Mouse (Mus musculus): ENCODE results near the gene Arhgap6. TPM values are rescaled to one million over a fixed set of nuclear protein-coding genes. Genes with fewer than 3 reads are reported as not detected.
A peak's percentile ranks its signal among the peaks of the same experiment; 100 is the strongest.

The Arhgap6 gene
- polyA plus RNA-seq, 1 experiment, result 3.0 TPM

GRCm38 (mm10) chrX:169065922-169066321 is 271.0 kb downstream of the Arhgap6 start:
- Histone ChIP-seq H3K27ac (ENCODE audit: insufficient read depth, low read length) (no peak overlapping the region), H3K27me3 (ENCODE audit: control insufficient read depth, insufficient read depth, low read length) (no peaks in the 10 kb centered on the region), H3K4me3 (ENCODE audit: extremely low read depth, insufficient read depth, insufficient read length) (no peak overlapping the region), H3K36me3 (ENCODE audit: control insufficient read depth, insufficient read depth, low read length) (no peaks in the 10 kb centered on the region), H3K4me1 (ENCODE audit: control insufficient read depth, insufficient read depth, insufficient read length) (no peaks in the 10 kb centered on the region)
- WGBS, result 85% methylated on average over 1 of the region's 1 CpGs
- TF ChIP-seq POLR2A (IDR thresholded peaks at IDR 0.05; ENCODE audit: low read depth, low read length) (no peak), CTCF (IDR thresholded peaks at IDR 0.05; ENCODE audit: extremely low read depth, insufficient read depth, insufficient read length, insufficient replicate concordance) (no peak)
- no peak for DNase-seq (ENCODE audit: low read depth in 1 of 2, low spot score in 2 of 2)

GRCm38 (mm10) chrX:169075020-169075419 is 280.1 kb downstream of the Arhgap6 start:
- H3K4me1 ChIP-seq (ENCODE audit: control insufficient read depth, insufficient read depth, insufficient read length), result no peaks in the 10 kb centered on the region
- TF ChIP-seq POLR2A (IDR thresholded peaks at IDR 0.05; ENCODE audit: low read depth, low read length) (no peak), CTCF (IDR thresholded peaks at IDR 0.05; ENCODE audit: extremely low read depth, insufficient read depth, insufficient read length, insufficient replicate concordance) (no peak)
- 83% methylated on average over 2 of the region's 2 CpGs for WGBS
- no peak overlapping the region for H3K27ac ChIP-seq (ENCODE audit: insufficient read depth, low read length)
- H3K27me3 ChIP-seq (ENCODE audit: control insufficient read depth, insufficient read depth, low read length), result no peaks in the 10 kb centered on the region
- no peak for DNase-seq (ENCODE audit: low read depth in 1 of 2, low spot score in 2 of 2)
- H3K4me3 ChIP-seq (ENCODE audit: extremely low read depth, insufficient read depth, insufficient read length), result no peak overlapping the region
- no peaks in the 10 kb centered on the region for H3K36me3 ChIP-seq (ENCODE audit: control insufficient read depth, insufficient read depth, low read length)

GRCm38 (mm10) chrX:169081609-169082008 is 286.7 kb downstream of the Arhgap6 start:
- Histone ChIP-seq H3K4me1 (ENCODE audit: control insufficient read depth, insufficient read depth, insufficient read length) (no peaks in the 10 kb centered on the region), H3K27me3 (ENCODE audit: control insufficient read depth, insufficient read depth, low read length) (no peaks in the 10 kb centered on the region), H3K27ac (ENCODE audit: insufficient read depth, low read length) (no peak overlapping the region), H3K36me3 (ENCODE audit: control insufficient read depth, insufficient read depth, low read length) (no peaks in the 10 kb centered on the region), H3K4me3 (ENCODE audit: extremely low read depth, insufficient read depth, insufficient read length) (no peak overlapping the region)
- WGBS, result 89% methylated on average over 3 of the region's 3 CpGs
- DNase-seq (ENCODE audit: low read depth in 1 of 2, low spot score in 2 of 2), result no peak
- TF ChIP-seq CTCF (IDR thresholded peaks at IDR 0.05; ENCODE audit: extremely low read depth, insufficient read depth, insufficient read length, insufficient replicate concordance), result no peak
- TF ChIP-seq POLR2A (IDR thresholded peaks at IDR 0.05; ENCODE audit: low read depth, low read length), result no peak

GRCm38 (mm10) chrX:169085871-169086270 is 291.0 kb downstream of the Arhgap6 start:
- Histone ChIP-seq H3K4me3 (ENCODE audit: extremely low read depth, insufficient read depth, insufficient read length) (no peak overlapping the region), H3K4me1 (ENCODE audit: control insufficient read depth, insufficient read depth, insufficient read length) (no peaks in the 10 kb centered on the region), H3K36me3 (ENCODE audit: control insufficient read depth, insufficient read depth, low read length) (no peaks in the 10 kb centered on the region), H3K27me3 (ENCODE audit: control insufficient read depth, insufficient read depth, low read length) (no peaks in the 10 kb centered on the region), H3K27ac (ENCODE audit: insufficient read depth, low read length) (no peak overlapping the region)
- peak; percentile 7 to 44 for DNase-seq (ENCODE audit: low read depth in 1 of 2, low spot score in 2 of 2)
- TF ChIP-seq CTCF (IDR thresholded peaks at IDR 0.05; ENCODE audit: extremely low read depth, insufficient read depth, insufficient read length, insufficient replicate concordance), result peak; percentile 47; the same call in 1 of the 2 replicates
- TF ChIP-seq POLR2A (IDR thresholded peaks at IDR 0.05; ENCODE audit: low read depth, low read length), result no peak
- WGBS, result 12% methylated on average over 5 of the region's 5 CpGs

GRCm38 (mm10) chrX:169089221-169089620 is 294.3 kb downstream of the Arhgap6 start:
- no peak overlapping the region for H3K27ac ChIP-seq (ENCODE audit: insufficient read depth, low read length)
- H3K36me3 ChIP-seq (ENCODE audit: control insufficient read depth, insufficient read depth, low read length), result no peaks in the 10 kb centered on the region
- no peaks in the 10 kb centered on the region for H3K27me3 ChIP-seq (ENCODE audit: control insufficient read depth, insufficient read depth, low read length)
- no peak overlapping the region for H3K4me3 ChIP-seq (ENCODE audit: extremely low read depth, insufficient read depth, insufficient read length)
- DNase-seq (ENCODE audit: low read depth in 1 of 2, low spot score in 2 of 2), result no peak
- 79% methylated on average over 2 of the region's 2 CpGs for WGBS
- TF ChIP-seq CTCF (IDR thresholded peaks at IDR 0.05; ENCODE audit: extremely low read depth, insufficient read depth, insufficient read length, insufficient replicate concordance), result no peak
- H3K4me1 ChIP-seq (ENCODE audit: control insufficient read depth, insufficient read depth, insufficient read length), result no peaks in the 10 kb centered on the region

- H3K4me3 ChIP-seq (ENCODE audit: extremely low read depth, insufficient read depth, insufficient read length), result no peak overlapping the region
- DNase-seq (ENCODE audit: low read depth in 1 of 2, low spot score in 2 of 2), result no peak
- H3K27me3 ChIP-seq (ENCODE audit: control insufficient read depth, insufficient read depth, low read length), result no peaks in the 10 kb centered on the region
- no peak overlapping the region for H3K27ac ChIP-seq (ENCODE audit: insufficient read depth, low read length)
- no peaks in the 10 kb centered on the region for H3K4me1 ChIP-seq (ENCODE audit: control insufficient read depth, insufficient read depth, insufficient read length)
- H3K36me3 ChIP-seq (ENCODE audit: control insufficient read depth, insufficient read depth, low read length), result no peaks in the 10 kb centered on the region
- no peak for TF ChIP-seq CTCF (IDR thresholded peaks at IDR 0.05; ENCODE audit: extremely low read depth, insufficient read depth, insufficient read length, insufficient replicate concordance)
- no peak for TF ChIP-seq POLR2A (IDR thresholded peaks at IDR 0.05; ENCODE audit: low read depth, low read length)
- WGBS, result 43% methylated on average over 2 of the region's 2 CpGs
These were observed 299.7 kb downstream of the Arhgap6 start for GRCm38 (mm10) chrX:169094601-169095000.

- TF ChIP-seq POLR2A (IDR thresholded peaks at IDR 0.05; ENCODE audit: low read depth, low read length) (no peak), CTCF (IDR thresholded peaks at IDR 0.05; ENCODE audit: extremely low read depth, insufficient read depth, insufficient read length, insufficient replicate concordance) (no peak)
- no peak for DNase-seq (ENCODE audit: low read depth in 1 of 2, low spot score in 2 of 2)
- no peak overlapping the region for H3K4me3 ChIP-seq (ENCODE audit: extremely low read depth, insufficient read depth, insufficient read length)
- H3K27me3 ChIP-seq (ENCODE audit: control insufficient read depth, insufficient read depth, low read length), result no peaks in the 10 kb centered on the region
- H3K27ac ChIP-seq (ENCODE audit: insufficient read depth, low read length), result no peak overlapping the region
- no peaks in the 10 kb centered on the region for H3K36me3 ChIP-seq (ENCODE audit: control insufficient read depth, insufficient read depth, low read length)
- no peaks in the 10 kb centered on the region for H3K4me1 ChIP-seq (ENCODE audit: control insufficient read depth, insufficient read depth, insufficient read length)
These were observed 300.7 kb downstream of the Arhgap6 start for GRCm38 (mm10) chrX:169095584-169095983.
